Mouse (Mus musculus) testis, adult 2 months (tissue): ENCODE data around the gene Ptpn6. TPM values are rescaled to one million over a fixed set of nuclear protein-coding genes. Genes with fewer than 3 reads are reported as not detected.
A peak's percentile ranks its signal among the peaks of the same experiment; 100 is the strongest.

ENCODE experiments used
- H3K27ac ChIP-seq: fragments of 200-500 bp; 2 replicates; pipeline ENCODE4 v1.5.1; 2012; ENCODE audit warnings: low read depth, low read length; ENCODE audit not compliant: control insufficient read depth, insufficient read depth
- H3K27me3 ChIP-seq: fragments of 200-500 bp; 2 replicates; pipeline ENCODE4 v1.6.1; 2012; ENCODE audit warnings: mild to moderate bottlenecking, low read length, moderate library complexity; ENCODE audit not compliant: control insufficient read depth, insufficient read depth
- H3K36me3 ChIP-seq: fragments of 200-500 bp; 2 replicates; pipeline ENCODE4 v1.6.1; 2012; ENCODE audit warnings: mild to moderate bottlenecking, low read length; ENCODE audit not compliant: control insufficient read depth, insufficient read depth
- H3K4me1 ChIP-seq: fragments of 200-500 bp; 2 replicates; pipeline ENCODE4 v1.6.1; 2012; ENCODE audit warnings: low read length; ENCODE audit not compliant: control insufficient read depth, insufficient read depth
- H3K4me3 ChIP-seq: fragments of 200-500 bp; 2 replicates; pipeline ENCODE4 v1.5.1; 2012; ENCODE audit warnings: low read depth, mild to moderate bottlenecking, low read length, moderate library complexity, mixed read lengths; ENCODE audit not compliant: control insufficient read depth
- CTCF ChIP-seq: fragments of 200-500 bp; IDR thresholded peaks from 2 replicates; pipeline ENCODE4 v1.5.1; 2012; ENCODE audit warnings: low read depth, mild to moderate bottlenecking, inconsistent platforms, low read length, moderate library complexity; ENCODE audit not compliant: control insufficient read depth, insufficient read depth, insufficient replicate concordance
- POLR2A ChIP-seq: fragments of 200-500 bp; IDR thresholded peaks from 2 replicates; pipeline ENCODE4 v1.6.1; 2012; ENCODE audit warnings: low read depth, mild to moderate bottlenecking, inconsistent platforms, low read length, moderate library complexity; ENCODE audit not compliant: control insufficient read depth
- polyA plus RNA-seq: library from polyadenylated mRNA; depleted of rRNA; stranded (reverse); fragments of >200 nt; gene quantifications from 2 replicates; pipeline ENCODE4 v1.2.3, GENCODE M21; 2012

The Ptpn6 gene
- polyA plus RNA-seq, 1 experiment, result 1.4 TPM

DNA sequence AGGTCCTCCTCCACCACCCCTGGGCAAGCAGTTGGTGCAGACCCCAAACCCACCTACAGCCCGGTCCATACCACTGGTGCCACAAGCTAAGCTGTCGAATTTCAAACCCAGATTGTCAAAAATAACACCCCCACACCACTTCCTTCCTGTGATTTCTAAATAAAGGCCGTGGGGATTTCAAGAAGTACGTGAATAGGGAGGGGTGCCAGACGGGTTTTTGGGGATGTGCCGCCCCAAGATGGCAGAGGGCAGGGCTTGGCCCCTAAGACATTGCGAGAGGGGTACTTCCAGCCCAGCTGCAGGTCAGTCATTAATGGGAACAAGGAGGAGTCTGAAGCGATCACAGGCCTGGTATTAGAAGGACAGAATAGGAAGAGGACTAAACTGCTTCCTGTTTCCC lies 15.0 kb downstream of the Ptpn6 start:
- H3K27ac ChIP-seq, result no peak overlapping the region
- H3K4me1 ChIP-seq, result peaks cover 3% of the 10 kb centered on the region
- no peak for TF ChIP-seq CTCF
- TF ChIP-seq POLR2A, result no peak
- H3K36me3 ChIP-seq, result no peaks in the 10 kb centered on the region
- H3K4me3 ChIP-seq, result no peak overlapping the region
- H3K27me3 ChIP-seq, result no peaks in the 10 kb centered on the region

DNA sequence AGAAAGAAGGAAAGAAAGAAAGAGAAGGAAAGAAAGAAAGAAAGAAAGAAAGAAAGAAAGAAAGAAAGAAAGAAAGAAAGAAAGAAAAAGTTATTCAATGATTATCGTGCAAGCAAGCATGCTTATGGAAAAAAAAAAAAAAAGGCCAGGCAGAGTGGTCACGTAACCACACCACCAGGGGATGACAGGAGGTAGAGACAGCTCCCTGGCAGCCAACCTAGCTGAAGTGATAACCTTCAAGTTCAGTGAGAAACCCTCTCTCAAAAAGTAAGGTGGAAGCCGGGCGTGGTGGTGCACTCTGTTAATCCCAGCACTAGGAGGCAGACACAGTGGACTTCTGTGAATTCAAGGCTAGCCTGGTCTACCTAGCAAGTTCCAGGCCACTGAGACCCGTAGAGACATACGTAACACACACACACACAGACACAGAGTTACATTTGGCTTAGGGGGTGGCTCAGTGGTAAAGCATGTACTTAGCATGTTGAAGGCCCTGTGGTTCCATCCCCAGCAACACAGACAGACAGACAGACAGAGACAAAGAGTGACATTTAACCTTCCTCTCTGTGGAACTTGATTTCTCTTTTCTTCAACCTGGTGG lies 15.5 kb downstream of the Ptpn6 start:
- TF ChIP-seq POLR2A (no peak), CTCF (no peak)
- no peak overlapping the region for H3K27ac ChIP-seq
- H3K4me1 ChIP-seq, result peaks cover 7% of the 10 kb centered on the region
- no peaks in the 10 kb centered on the region for H3K36me3 ChIP-seq
- H3K4me3 ChIP-seq, result no peak overlapping the region
- H3K27me3 ChIP-seq, result no peaks in the 10 kb centered on the region

DNA sequence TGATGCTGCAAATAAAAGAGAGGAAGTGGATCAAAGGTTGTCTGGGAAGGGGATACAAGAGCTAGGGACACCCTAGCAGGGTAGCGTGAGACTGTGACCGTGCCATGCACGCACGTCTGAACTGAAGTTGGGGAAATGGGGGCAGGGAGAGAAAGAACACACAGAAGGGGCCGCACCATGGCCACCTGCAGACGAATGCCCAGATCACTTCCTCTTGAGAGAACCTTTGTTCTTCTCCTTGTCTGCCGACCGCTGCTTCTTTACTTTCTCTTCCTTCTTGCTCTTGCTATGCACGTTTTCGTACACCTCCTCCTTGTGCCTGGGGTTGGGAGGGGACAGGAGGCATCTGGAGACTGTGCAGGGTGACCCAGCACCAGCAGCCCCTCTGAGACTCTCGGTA lies 17.6 kb downstream of the Ptpn6 start:
- Histone ChIP-seq H3K36me3 (no peaks in the 10 kb centered on the region), H3K4me3 (no peak overlapping the region), H3K27me3 (no peaks in the 10 kb centered on the region), H3K27ac (no peak overlapping the region), H3K4me1 (peaks cover 10% of the 10 kb centered on the region)
- TF ChIP-seq CTCF (no peak), POLR2A (no peak)

DNA sequence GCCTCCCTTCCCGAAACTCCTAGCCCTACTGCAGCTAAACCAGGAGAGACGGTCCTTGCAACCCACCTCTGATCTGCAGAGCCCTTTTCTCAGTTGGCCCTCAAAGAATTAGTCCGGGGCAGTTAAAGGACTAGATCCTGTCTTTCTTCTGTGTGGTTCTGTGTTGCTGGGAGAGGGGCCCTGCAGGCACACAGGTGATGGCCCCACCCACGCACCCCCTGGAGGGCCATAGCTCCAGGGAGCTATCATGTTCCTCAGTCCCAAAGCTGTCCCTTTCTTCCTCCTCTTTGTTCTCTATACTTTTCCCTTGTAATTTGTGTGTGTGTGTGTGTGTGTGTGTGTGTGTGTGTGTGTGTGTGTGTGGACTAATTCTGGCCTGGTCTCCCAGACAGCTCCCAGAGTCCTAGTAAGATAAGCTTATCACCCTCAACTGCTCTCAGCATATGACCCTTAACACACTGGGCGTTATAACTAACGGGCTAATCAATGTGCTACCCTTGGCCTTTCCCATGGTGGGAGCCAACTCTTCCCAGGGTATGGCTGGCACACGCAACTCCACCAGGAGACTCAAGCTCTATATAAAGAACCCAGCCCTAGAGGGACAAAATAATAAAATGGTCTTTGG lies 19.0 kb downstream of the Ptpn6 start:
- Histone ChIP-seq H3K36me3 (no peaks in the 10 kb centered on the region), H3K27ac (no peak overlapping the region), H3K4me3 (no peak overlapping the region), H3K4me1 (peaks cover 10% of the 10 kb centered on the region), H3K27me3 (no peaks in the 10 kb centered on the region)
- TF ChIP-seq POLR2A, result no peak

DNA sequence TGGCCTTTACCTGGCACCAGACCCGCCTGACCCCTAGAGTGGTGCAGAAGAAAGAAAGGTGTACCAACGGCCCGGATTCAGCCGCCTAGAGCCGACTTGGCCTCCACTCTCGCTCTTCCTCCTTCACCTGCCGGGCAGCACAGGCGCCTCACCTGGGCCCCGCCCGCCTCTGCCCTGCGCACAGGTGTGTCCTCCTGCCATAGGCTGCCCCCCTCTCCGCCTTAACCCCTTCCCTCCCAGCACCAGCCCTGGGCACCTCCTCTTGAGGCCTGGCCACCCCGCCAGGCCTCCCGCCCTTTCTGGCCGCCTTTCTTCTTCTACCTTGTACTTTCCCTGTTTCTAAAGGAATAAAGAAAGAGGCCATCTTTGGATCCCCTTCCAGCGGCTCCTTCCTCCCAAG lies 19.8 kb downstream of the Ptpn6 start:
- Histone ChIP-seq H3K4me1 (peaks cover 10% of the 10 kb centered on the region), H3K27ac (no peak overlapping the region)
- TF ChIP-seq CTCF, result no peak
- no peak for TF ChIP-seq POLR2A

DNA sequence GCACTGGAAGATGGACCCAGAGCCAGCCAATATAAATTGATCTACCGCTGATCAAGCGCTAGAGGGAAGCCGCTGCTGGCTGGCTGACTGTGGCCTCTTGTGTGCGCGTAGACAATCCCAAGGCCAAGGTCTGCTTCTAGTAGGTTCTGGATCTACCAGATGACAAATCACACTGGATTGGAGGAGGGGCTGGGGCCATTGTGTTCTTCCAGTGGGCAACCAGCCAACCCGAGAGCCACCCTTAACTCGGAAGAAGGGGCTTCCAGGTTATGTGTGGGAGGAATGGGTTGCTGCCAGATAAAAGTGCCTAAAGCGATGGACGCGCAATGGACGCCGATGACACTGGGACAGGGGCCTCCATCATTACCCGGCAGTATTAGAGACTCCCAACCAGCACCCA lies 20.5 kb downstream of the Ptpn6 start:
- Histone ChIP-seq H3K4me1 (peaks cover 11% of the 10 kb centered on the region), H3K27me3 (no peaks in the 10 kb centered on the region), H3K4me3 (peak overlapping the region; percentile 12), H3K27ac (no peak overlapping the region), H3K36me3 (no peaks in the 10 kb centered on the region)
- TF ChIP-seq POLR2A (no peak), CTCF (no peak)

More for the DNA sequence above, 19.8 kb downstream of the Ptpn6 start:
- Histone ChIP-seq H3K4me3 (no peak overlapping the region), H3K36me3 (no peaks in the 10 kb centered on the region), H3K27me3 (no peaks in the 10 kb centered on the region)

DNA sequence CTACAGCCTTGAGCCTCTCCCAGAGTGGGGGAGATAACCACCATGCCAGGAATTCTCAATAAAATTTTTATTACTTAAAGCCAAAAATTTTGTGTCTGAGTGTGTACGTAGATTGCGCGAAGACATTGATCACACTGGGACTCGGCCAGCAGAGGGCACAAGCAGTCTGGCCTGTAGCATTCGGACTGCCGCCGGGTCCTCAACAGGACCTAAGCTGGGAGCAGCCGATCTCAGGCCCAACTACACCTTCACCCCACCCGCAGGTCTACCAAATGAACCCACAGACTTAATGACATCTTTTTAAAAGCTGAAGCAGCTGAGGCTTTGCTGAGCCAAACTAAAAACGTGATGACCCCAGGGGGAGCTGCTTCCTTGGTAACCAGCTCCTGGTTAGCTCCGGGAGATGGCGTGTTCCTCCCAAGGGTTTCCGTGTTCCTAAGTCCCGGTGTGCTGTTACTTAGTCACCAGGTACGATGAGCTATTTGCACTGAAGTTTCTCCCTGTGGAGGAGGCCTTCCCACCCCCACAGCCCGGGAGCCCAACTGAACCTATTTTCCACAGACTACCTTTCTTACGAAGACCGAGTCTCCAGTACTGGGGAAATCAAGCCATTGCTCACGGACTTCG lies 21.5 kb downstream of the Ptpn6 start:
- Histone ChIP-seq H3K36me3 (no peaks in the 10 kb centered on the region), H3K27ac (no peak overlapping the region), H3K4me3 (no peak overlapping the region), H3K4me1 (peaks cover 16% of the 10 kb centered on the region), H3K27me3 (no peaks in the 10 kb centered on the region)
- TF ChIP-seq CTCF (peak; percentile 42; the same call in 1 of the 2 replicates), POLR2A (no peak)

DNA sequence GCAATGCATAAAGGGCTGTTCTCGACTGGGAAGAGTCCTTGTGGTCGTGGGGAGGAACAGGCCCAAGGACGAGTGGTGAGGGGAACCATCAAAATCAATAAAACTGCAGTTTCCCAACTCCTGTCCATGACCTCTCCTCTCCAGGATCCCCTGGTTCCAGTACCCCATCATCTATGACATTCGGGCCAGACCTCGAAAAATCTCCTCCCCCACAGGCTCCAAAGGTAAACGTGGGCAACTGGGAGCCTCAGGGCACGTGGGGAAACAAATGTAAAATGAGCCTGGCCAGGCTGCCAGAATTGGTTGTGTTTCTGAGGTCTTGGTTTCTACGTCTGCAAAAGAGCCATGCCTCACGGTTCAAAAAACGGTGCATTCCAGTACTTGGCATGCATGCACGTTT lies 25.6 kb downstream of the Ptpn6 start:
- no peaks in the 10 kb centered on the region for H3K27me3 ChIP-seq
- peak overlapping the region; percentile 93 for H3K4me3 ChIP-seq
- TF ChIP-seq POLR2A (no peak), CTCF (no peak)
- H3K27ac ChIP-seq, result no peak overlapping the region; the same call in 1 of the 2 replicates
- no peaks in the 10 kb centered on the region; the same call in 1 of the 2 replicates for H3K36me3 ChIP-seq
- peaks cover 13% of the 10 kb centered on the region for H3K4me1 ChIP-seq
